Mouse (Mus musculus) heart, adult 2 months (tissue): ENCODE data around the gene Aldh16a1.

Source experiments
- CTCF ChIP-seq: fragments of 200-600 bp; IDR thresholded peaks from 2 replicates; pipeline ENCODE4 v1.8.1; 2022; ENCODE audit warnings: antibody characterized with exemption, mild to moderate bottlenecking, moderate library complexity
- POLR2A ChIP-seq: fragments of 200-500 bp; IDR thresholded peaks from 2 replicates; pipeline ENCODE4 v1.6.1; 2011; ENCODE audit warnings: mild to moderate bottlenecking, low read depth, low read length, control low read depth; ENCODE audit not compliant: insufficient read depth

DNA sequence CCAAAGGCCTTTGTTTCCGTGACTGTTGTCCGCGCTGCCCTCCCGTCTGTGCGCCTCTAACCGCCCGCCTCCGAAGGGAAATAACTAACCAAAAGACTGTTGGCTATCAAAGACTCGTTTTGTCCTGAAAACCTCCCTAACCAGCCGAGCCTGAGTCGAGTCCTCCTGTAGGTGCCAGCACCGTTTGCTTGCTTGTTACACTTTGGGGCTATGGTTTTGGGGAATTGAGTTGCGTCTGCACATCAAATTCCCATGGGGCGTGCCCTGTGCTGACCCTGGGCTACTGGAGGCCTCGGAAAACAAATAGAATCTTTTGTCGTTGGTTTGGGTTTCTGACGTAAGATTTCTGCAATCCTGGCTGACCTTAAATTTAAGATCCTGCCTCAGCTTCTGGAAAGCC lies 25.1 kb downstream of the Aldh16a1 start:
- no peak for TF ChIP-seq CTCF
- TF ChIP-seq POLR2A = no peak
